Mouse (Mus musculus): ENCODE results near the gene Grin3b. TPM values are rescaled to one million over a fixed set of nuclear protein-coding genes. Genes with fewer than 3 reads are reported as not detected.
A peak's percentile ranks its signal among the peaks of the same experiment; 100 is the strongest.

Grin3b gene
- total RNA-seq, 2 experiments from 2014 or later, result 0.27 to 0.28 TPM

DNA sequence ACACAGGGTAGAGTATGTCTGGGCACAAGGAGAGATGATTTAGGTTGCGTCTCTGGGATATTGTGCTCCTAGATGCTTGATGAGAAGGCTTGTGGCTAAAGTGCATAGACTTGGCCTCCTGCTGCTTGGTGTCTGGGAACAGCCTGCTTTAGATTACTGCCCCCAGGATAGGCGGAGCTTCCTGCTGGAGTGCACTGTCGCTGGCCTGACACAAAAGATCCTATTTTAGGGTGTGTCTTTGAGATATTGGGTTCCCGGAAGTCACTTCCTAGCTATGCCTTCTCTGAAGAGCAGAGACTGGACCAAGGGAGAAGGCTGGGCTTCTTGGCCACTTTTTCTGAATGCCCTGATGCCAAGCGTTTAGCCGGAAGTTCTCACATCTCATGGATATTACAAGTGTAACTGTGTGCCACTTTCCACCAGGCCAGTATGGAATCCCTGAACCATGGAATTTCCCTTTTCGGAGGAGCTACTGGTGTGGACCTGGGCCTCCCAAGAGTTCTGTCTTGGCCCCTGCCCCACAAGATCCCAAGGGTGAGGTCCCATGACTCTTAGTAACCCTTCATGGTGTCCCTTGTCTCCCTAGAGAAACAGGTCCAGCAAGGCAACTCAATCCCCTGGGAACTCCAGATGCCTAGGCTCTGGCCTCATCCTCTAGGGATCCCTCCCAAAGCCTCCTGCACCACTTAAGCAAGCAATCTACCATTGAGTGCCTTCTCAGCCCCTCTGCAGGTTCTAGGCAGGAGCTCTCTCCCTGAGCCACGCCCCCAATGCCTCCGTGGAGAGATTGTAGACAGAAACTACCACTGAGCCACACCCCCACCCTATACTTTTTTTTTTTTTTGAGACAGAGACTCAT lies 33.1 kb downstream of the Grin3b start:
- intact Hi-C loops (cut with DNase I), result loop anchor here (2.0 kb wide), 1 partner anchor 31 kb away; no protein-coding TSS in a partner anchor

DNA sequence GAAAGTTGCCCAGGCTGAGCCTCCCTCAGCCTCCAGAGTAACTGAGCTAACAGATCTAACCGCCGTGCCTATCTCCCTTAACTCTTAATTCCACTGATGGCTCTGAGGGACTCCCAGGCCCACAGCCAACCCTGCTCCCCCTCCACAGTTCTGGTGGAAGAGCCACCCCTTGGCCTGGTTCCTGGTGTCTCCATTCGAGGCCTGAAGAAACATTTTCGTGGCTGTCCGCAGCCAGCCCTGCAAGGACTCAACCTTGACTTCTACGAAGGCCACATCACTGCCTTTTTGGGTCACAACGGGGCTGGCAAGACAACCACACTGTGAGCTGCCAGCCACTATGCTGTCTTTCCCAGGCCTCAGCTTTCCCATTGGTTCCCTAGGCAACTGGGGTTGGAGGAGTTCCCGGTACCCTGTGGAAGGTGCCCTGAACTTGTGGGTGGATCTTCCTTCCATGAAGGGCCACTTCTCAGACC lies 33.8 kb downstream of the Grin3b start:
- no peak for DNase-seq
- intact Hi-C loops (cut with DNase I), result no loop called here

More for the DNA sequence above, 33.1 kb downstream of the Grin3b start:
- peak in 1 of 2 experiments; percentile 33 for DNase-seq

DNA sequence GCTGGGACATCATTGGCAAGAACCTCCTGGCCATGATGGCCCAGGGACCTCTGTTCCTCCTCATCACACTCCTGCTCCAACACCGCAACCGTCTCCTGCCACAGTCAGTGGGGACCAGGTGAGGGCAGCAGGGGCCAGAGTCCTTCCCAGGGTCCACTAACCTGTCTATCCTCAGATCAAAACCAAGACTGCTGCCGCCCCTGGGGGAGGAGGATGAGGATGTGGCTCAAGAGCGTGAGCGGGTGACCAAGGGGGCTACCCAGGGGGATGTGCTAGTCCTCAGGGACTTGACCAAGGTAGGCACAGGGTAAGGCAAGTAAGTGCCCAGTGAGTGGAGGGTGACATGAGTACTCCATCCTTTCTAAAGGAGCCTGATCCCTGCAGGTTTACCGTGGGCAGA lies 41.2 kb downstream of the Grin3b start:
- intact Hi-C loops (cut with DNase I), result no loop called here
- no peak for DNase-seq

DNA sequence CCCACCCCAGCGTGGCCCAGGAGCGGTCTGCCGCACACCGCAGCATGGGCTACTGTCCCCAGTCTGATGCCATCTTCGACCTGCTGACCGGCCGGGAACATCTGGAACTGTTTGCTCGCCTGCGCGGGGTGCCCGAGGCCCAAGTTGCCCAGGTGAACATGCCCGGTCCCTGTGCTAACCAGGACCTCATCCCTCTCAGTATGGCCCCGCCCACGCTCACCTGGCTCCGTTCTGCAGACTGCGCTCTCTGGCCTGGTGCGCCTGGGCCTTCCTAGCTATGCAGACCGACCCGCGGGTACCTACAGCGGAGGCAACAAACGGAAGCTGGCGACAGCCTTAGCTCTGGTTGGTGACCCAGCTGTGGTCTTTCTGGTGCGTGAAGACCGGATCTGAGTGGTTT lies 43.1 kb downstream of the Grin3b start:
- DNase-seq, result no peak
- intact Hi-C loops (cut with DNase I), result no loop called here

DNA sequence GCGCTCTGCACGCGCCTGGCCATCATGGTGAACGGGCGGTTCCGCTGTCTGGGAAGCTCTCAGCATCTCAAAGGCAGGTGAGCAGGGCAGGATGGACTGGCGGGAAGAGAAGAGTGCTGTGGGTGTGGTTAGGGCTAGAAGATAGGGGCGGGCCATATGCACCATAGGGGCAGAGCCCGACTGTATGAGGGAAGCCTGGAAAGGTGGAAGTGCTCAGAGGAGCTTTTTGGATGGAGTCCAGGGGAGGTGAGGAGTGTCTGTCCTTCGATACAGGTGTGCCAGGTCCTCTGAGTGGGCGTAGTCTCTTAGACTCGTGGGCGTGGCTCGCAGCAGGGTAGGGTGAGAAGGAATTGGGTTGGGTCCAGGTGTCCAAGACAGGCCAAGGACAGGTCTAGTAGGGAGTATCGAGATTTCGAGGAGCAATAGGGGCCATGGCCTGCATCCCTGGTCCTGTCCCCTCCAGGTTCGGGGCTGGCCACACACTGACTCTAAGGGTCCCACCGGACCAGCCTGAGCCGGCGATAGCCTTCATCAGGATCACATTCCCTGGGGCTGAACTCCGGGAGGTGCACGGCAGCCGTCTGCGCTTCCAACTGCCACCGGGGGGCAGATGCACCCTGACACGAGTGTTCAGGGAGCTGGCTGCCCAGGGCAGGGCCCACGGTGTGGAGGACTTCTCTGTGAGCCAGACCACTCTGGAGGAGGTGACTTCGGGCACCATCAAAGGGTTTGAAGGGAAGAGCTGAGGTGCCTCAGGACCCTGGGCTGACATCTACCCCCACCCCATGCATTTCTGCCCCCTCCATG lies 44.2 kb downstream of the Grin3b start:
- DNase-seq, result no peak
- intact Hi-C loops (cut with DNase I), result no loop called here

DNA sequence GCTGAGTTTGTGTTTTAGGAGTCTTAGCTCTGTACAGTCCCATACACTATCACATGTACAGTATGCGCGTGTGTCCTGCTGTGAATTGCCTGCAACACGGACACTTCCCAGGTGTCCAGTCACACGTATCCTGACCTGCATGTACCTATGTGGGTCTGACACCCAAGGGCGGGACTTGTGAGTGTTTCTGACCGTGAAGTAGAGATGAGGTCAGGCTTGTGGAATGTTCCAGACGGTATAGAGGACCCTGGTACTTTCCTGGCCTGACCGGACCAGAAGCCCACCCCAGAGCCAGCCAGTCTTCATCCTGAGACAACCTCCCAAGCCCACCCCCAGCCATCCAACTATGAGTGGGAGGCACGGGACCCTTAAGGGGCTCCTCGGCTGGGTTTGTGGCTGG lies 45.1 kb downstream of the Grin3b start:
- no peak for DNase-seq
- intact Hi-C loops (cut with DNase I), result no loop called here

DNA sequence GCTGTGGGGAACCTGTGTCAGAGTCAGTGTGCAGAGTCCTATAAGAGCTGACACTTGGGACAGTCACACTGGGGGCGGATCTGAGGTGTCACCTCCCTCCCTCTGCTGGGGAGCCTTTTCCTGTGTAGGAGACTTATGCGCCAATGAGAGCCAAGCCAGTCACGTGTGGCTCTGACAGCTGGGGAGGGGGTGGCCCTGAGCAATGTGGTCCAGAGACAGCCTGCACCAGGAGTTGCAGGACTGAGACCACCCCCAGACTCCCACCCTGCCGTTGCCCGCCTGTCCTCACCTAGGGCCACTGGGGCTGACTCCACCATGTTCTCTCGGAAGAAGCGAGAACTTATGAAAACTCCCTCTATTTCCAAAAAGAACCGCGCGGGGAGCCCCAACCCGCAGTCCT lies 46.0 kb downstream of the Grin3b start, which contains the start of gene Arhgap45:
Gene Arhgap45 (plus strand): TSS at position 143 of the 400 bp plus-strand sequence.
- DNase-seq, result peak in 1 of 2 experiments; percentile 38

DNA sequence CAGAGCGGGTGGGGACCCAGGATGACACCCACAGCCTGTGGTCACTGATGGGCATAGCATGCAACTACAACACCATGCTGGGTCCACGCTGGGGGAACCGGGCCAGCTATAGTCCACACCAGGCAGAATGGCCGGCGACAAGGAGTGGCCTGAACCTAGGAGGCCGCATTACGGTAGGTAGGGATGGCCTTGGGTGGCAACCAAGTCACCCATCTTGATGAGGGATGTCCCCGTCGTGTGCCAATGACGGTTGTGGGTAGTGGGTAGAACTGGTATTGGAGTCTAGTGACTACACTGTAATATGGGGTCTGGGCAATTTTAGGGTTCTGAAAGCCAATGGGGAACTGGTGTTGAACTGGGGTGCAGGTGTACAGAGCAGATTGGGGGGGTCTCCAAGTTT lies 46.4 kb downstream of the Grin3b start:
- DNase-seq, result no peak
- intact Hi-C loops (cut with DNase I), result no loop called here

More for the DNA sequence above, 46.0 kb downstream of the Grin3b start, which contains the start of gene Arhgap45:
- intact Hi-C loops (cut with DNase I), result no loop called here

DNA sequence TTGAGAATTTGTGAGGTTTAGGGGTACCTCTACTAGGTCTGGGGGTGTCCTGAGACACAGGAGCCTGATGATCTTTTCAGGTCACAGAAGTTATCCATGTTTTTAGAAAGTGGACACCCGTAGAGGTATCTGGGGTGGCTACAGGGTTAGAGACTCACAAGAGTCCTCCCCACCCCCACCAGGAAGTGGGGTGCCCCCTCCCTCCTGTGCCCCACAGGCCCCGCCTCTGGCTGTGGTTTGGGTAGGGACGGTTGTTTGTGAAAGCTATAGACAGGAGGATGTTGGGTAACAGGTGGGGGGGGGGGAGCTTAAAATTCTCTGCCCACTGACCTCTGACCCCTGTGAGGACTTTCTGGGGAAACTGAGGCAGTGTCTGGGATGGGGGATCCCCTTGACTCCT lies 46.8 kb downstream of the Grin3b start:
- intact Hi-C loops (cut with DNase I), result no loop called here
- peak in 1 of 2 experiments; percentile 55 for DNase-seq

DNA sequence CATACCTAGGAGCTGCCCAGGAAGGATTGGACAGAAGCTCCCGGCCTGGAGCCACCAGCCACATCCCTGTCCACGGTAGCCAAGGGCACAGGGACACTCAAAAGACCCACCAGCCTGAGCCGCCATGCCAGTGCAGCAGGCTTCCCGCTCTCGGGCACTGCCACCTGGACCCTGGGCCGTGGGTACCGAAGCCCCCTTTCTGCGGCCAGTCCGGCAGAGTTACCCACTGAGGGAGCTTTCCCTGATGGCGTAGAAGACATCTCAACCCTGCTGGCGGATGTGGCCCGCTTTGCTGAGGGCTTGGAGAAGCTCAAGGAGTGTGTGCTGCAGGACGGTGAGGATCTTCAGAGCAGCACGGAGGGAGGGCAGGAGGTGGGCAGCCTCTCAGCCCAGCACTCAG lies 47.3 kb downstream of the Grin3b start:
- no peak for DNase-seq
- intact Hi-C loops (cut with DNase I), result no loop called here

DNA sequence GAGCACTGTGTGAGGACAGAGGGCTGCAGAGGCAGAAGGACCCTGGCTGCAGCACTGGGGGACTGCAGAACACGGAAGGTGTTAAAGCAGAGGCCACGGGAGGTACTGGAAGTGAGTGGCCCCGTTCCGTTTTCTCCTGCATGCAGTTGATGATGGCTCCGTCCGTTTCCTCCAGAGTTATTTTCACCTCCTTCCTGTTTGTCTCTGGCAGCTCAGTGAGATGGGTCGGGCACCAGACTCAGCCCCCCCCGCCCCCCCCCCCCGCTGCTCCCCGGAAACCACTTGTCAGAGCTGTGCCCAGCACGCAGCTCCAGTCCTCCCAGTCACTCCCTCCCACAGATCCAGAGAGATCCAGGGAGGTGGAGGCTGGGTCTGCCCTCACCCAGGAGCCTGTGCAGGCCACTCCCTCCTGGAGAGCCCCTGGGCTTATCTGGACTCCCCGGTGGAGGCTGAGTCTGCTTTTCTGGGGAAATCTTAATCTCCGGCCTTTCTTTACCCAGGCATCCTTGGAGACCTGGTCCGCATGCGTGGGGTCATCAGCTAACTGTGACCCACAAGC lies 48.3 kb downstream of the Grin3b start:
- intact Hi-C loops (cut with DNase I), result no loop called here

DNA sequence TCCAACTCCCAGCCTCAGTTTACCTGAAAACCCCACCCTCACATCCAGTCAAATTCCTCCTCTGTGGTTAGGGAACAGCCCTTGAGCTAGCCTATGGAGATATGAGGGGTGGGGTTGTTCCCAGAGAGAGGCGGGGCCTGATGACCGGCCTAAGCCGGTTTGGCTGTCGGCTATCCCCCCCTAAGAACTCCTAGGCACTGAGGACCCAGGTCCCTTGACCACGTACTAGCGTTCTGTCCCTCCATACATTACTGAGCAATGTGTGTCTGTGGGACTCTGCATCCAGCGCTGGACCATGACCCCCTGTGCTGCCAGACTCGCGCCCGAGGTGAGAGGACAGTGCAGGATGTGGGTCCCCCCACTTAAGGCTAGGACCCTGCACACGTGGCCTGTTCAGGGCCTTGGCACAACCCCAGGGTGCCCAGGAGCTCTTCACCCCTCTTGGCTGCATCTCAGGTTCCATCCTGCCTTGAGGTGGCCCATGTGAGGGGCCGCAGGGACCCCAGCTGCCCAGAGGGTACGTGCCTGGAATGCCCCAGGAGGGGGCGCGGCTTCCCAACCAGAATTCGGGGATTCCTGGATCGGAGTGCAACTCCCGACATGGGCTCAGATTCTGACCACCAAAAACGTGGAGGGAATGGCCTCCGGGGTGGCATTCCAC lies 49.1 kb downstream of the Grin3b start:
- intact Hi-C loops (cut with DNase I), result no loop called here
- DNase-seq, result peak in 1 of 2 experiments; percentile 39

More for the DNA sequence above, 48.3 kb downstream of the Grin3b start:
- peak; percentile 42 to 54 for DNase-seq

DNA sequence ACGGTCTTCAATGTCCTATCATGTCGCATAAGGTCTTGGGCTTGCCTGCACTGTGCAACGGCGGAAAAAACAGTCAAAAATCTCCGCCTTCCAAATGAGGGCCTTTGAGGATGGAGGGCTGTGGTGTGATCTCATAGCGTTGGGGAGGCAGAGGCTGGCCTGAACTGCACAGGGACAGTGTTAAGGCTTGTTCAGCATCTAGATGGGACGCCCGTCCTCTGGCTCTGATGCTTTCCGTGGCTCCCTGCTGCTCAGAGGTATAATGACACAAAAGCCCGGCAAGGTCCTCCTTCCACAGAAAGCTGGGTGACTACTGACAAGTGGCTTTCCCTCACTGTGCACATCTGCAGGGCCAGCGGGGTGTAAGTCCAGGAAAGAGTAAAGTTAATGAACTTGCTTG lies 49.7 kb downstream of the Grin3b start:
- DNase-seq, result no peak
- intact Hi-C loops (cut with DNase I), result no loop called here

DNA sequence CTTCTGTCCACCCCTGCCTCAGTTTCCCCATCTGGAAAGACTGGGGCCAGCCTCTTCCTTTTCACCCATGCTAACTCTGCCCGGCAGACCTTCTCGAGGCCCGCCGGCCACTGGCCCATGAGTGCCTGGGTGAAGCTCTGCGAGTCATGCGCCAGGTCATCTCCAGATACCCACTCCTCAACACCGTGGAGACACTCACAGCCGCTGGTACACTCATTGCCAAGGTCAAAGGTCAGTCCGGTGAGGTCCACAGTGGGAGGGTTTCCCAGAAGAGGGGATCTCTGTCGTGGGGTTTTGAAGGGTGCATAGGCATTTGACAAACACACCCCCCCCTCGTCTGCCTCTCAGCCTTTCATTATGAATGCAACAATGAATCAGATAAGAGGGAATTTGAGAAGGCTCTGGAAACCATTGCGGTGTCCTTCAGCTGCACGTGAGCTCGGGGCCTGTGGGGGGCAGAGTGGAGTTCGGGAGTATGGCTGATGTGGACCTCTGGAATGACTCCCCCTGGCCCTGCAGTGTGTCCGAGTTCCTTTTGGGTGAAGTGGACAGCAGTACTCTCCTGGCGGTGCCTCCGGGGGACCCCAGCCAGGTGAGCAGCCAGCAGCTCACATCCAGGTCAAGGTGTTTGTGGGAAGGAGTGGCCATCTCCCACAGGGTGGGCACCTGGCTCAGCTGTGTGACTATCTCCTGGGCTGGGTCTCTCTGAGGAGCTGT lies 50.2 kb downstream of the Grin3b start:
- intact Hi-C loops (cut with DNase I), result no loop called here

DNA sequence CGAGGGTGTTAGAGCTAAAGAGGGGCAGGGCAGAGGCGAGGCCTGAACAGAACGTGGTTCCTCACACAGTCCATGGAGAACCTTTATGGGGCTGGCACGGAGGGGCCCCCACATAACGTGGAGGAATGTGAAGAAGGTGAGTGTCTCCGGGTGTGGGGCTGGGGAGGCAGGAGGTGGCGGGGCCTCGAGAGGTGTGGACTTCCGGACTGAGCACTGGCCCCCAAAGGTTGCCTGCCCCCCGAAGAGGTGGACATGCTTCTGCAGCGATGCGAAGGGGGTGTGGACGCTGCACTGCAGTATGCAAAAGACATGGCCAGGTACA lies 50.8 kb downstream of the Grin3b start:
- no peak for DNase-seq
- intact Hi-C loops (cut with DNase I), result no loop called here

More for the DNA sequence above, 50.2 kb downstream of the Grin3b start:
- DNase-seq, result no peak

DNA sequence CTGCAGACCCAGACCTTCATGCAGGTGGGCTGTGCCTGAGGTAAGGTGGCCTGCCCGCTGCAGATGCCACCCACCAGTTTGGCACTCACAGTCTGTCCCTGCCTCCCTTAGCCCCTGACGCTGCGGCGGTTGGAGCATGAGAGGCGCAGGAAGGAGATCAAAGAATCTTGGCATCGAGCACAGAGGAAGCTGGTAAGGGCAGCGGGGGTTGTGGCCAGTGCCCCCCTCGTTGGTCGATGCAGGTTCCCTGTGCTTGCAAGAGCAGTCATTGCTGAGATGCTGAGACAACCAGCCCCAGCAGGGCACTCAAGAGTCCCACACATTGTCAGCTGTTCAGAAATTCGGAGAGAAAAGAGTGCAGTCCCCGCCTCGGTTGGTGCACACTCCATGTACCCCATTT lies 51.6 kb downstream of the Grin3b start:
- DNase-seq, result no peak
- intact Hi-C loops (cut with DNase I), result no loop called here

DNA sequence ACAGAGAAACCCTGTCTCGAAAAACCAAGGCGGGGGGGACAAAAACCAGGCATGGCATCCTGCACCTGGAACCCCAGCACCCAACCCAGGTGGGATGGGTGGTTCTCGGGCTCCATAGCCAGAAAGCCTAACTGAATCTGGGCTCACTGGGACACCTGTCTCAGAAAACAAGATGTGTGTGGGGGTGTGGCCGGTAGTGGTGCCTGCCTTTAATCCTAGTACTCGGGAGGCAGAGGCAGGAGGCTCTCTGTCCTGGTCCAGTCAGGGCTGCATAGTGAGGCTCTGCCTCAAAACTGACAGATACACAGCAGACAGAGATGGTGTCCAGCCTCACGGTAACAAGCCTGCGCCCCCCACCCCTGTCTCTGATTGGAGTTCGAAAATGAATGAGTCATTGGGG lies 52.3 kb downstream of the Grin3b start:
- no peak for DNase-seq
- intact Hi-C loops (cut with DNase I), result no loop called here

DNA sequence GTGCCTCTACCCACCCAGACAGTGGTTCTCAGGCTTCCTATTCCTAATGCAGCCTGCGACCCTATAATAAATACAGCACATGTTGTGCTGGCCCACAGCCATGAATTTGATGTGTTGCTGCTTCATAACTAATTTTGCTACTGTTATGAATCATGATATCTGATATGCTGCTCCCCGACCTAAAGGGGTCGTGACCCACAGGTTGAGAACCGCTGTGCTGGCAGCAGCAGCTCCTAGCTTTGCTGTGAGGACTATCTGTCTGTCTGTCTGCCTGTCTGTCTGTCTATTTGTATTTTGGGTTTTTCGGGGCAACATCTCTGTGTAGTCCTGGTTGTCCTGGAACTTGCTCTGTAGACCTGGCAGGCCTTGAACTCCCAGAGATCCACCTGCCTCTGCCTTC lies 53.2 kb downstream of the Grin3b start:
- no peak for DNase-seq
- intact Hi-C loops (cut with DNase I), result no loop called here

DNA sequence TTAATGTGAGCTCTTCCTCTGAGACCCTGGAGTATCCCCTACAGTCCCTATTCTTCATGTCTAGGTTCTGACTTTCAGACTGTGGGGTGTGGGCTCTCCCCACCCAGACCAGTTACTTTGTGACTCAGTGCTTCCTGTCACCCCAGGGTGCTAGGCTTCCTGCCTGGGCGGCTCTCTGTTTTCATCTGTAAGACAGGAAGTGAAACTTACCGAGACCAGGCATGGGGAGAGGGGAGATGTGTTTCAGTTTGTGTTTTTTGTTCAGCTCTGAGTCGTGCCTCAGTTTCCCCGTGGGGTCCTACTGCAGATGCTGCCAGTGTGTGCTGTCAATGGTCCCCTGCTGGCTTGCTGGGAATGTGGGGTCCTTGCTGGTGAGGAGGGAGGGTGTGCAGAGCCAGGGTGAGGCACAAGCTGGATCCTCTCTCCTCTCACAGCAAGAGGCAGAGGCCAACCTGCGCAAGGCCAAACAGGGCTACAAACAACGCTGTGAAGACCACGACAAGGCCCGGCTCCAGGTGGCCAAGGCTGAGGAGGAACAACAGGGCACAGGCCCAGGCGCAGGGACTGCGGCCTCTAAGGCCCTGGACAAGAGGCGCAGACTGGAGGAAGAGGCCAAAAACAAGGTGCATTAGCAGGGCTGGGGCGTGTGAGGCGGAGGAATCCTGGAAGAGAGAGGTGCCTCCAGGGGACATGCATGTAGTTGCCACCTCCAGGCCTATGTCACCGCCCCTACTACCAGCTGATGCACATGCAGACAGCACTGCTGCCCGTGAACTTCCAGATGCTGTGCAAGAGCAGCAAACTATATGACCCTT lies 53.9 kb downstream of the Grin3b start:
- DNase-seq, result no peak

More for the DNA sequence above, 53.9 kb downstream of the Grin3b start:
- intact Hi-C loops (cut with DNase I), result no loop called here

Measured in heart, postnatal 36 days (tissue).